Mouse (Mus musculus) heart, adult 10 weeks (tissue): ENCODE results near the gene Anapc10. TPM values are rescaled to one million over a fixed set of nuclear protein-coding genes. Genes with fewer than 3 reads are reported as not detected.

Source experiments
- polyA plus RNA-seq: library from polyadenylated mRNA; stranded (reverse); fragments of 350-450 nt; fragmentation: Illumina TruSeq; extraction: RNeasy Lipid Tissue Mini Kit (QIAGEN cat#74804); gene quantifications from one replicate; pipeline ENCODE4 v1.2.3, GENCODE M21; 2014; ENCODE audit warnings: low read depth, low replicate concordance

Anapc10 gene
- polyA plus RNA-seq: 6.6 TPM

GRCm38 (mm10) chr8:79711064-79711961 lies at the start of gene Anapc10, which contains the start of gene Abce1:
Gene Anapc10 (plus strand): TSS chr8:79711820.
Gene Abce1 (minus strand): TSS chr8:79711740.

Other genes with a start within 250 kb of the Anapc10 start
- gene Otud4, start 72.2 kb upstream of the Anapc10 start, polyA plus RNA-seq: 34.7 TPM
- gene Abce1, start 80 bp upstream of the Anapc10 start, polyA plus RNA-seq: 47.6 TPM